Mouse (Mus musculus): ENCODE measurements around the gene Nr5a2. TPM values are rescaled to one million over a fixed set of nuclear protein-coding genes. Genes with fewer than 3 reads are reported as not detected.

Gene Nr5a2
- polyA plus RNA-seq, 1 experiment = not detected

DNA sequence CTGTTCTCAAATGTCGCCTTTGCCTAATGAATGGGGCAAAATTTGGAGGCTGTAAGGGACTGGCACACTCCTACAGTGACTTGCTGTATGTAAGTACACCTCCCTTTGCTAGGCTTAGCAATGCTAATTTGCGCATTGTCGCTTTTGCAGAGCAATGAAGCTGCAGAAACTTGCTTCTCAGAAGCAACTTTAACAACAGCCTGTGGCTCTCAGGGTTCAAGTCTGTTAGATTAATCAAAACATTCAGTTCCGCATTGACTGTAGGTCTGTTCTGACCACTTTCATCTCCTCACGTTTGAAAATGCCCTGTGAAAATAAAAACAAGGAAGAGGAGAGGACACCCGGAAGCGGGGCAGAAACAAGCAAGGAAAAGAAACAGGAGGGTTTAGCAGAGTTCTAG is 14.8 kb downstream of the Nr5a2 start:
- Histone ChIP-seq H3K27me3 (ENCODE audit: control insufficient read depth, insufficient read depth, insufficient read length) (peaks cover 42% of the 10 kb centered on the region), H3K36me3 (ENCODE audit: control insufficient read depth, insufficient read depth) (no peaks in the 10 kb centered on the region), H3ac (ENCODE audit: control insufficient read depth, insufficient read length) (no peak overlapping the region), H3K4me3 (no peak overlapping the region), H3K79me2 (ENCODE audit: control insufficient read depth, insufficient read depth) (no peaks in the 10 kb centered on the region), H3K4me2 (ENCODE audit: low read depth) (no peak overlapping the region)
- TF ChIP-seq SRF (IDR thresholded peaks at IDR 0.05; ENCODE audit: control insufficient read depth, insufficient read length, low read depth) (no peak), TCF3 (IDR thresholded peaks at IDR 0.05; ENCODE audit: insufficient read length, low read depth) (no peak), TCF12 (IDR thresholded peaks at IDR 0.05; ENCODE audit: insufficient read depth, poor library complexity, severe bottlenecking) (no peak), MYOG (IDR thresholded peaks at IDR 0.05; ENCODE audit: control insufficient read depth in 1 of 3, insufficient read depth in 1 of 3, insufficient read length in 2 of 3, low read depth in 2 of 3) (no peak), REST (IDR thresholded peaks at IDR 0.05; ENCODE audit: insufficient read depth, insufficient read length) (no peak), E2F4 (IDR thresholded peaks at IDR 0.05; ENCODE audit: insufficient read depth) (no peak), POLR2AphosphoS2 (IDR thresholded peaks at IDR 0.05; ENCODE audit: insufficient read length, low read depth) (no peak), MAX (IDR thresholded peaks at IDR 0.05; ENCODE audit: low read depth) (no peak), USF1 (IDR thresholded peaks at IDR 0.05; ENCODE audit: low read depth) (no peak)

DNA sequence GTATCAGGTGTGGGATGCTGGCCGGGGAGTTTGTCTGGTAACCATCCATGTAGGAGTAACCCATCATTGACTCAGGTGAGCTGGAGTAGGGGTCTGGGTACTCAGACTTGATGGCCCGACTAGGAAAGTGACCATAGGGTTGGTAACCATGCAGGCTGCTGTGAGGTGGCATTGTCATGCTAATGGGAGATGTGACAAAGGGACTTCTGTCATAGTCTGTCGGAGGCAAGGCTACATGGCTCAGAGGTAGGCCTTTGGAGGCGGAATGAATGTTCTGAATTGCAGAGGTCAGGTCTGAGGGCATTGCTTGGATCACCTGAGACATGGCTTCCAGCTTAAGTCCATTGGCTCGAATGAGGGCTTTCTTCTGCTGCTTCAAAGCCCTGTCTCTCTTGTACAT is 19.6 kb downstream of the Nr5a2 start:
- H3K4me3 ChIP-seq = no peak overlapping the region
- H3K36me3 ChIP-seq (ENCODE audit: control insufficient read depth, insufficient read depth) = no peaks in the 10 kb centered on the region
- H3K4me2 ChIP-seq (ENCODE audit: low read depth) = no peak overlapping the region
- peaks cover 11% of the 10 kb centered on the region for H3K27me3 ChIP-seq (ENCODE audit: control insufficient read depth, insufficient read depth, insufficient read length)
- H3ac ChIP-seq (ENCODE audit: control insufficient read depth, insufficient read length) = no peak overlapping the region
- TF ChIP-seq TCF12 (IDR thresholded peaks at IDR 0.05; ENCODE audit: insufficient read depth, poor library complexity, severe bottlenecking) (no peak), E2F4 (IDR thresholded peaks at IDR 0.05; ENCODE audit: insufficient read depth) (no peak), USF1 (IDR thresholded peaks at IDR 0.05; ENCODE audit: low read depth) (no peak), REST (IDR thresholded peaks at IDR 0.05; ENCODE audit: insufficient read depth, insufficient read length) (no peak), SRF (IDR thresholded peaks at IDR 0.05; ENCODE audit: control insufficient read depth, insufficient read length, low read depth) (no peak), TCF3 (IDR thresholded peaks at IDR 0.05; ENCODE audit: insufficient read length, low read depth) (no peak), MYOG (IDR thresholded peaks at IDR 0.05; ENCODE audit: control insufficient read depth in 1 of 3, insufficient read depth in 1 of 3, insufficient read length in 2 of 3, low read depth in 2 of 3) (no peak), POLR2A (IDR thresholded peaks at IDR 0.05; ENCODE audit: insufficient read length, low read depth) (no peak), MYOD1 (IDR thresholded peaks at IDR 0.05; ENCODE audit: control insufficient read depth in 1 of 3, insufficient read length in 2 of 3, low read depth in 2 of 3) (no peak), CEBPB (IDR thresholded peaks at IDR 0.05; ENCODE audit: insufficient read depth, poor library complexity, severe bottlenecking) (no peak), MAX (IDR thresholded peaks at IDR 0.05; ENCODE audit: low read depth) (no peak), POLR2AphosphoS2 (IDR thresholded peaks at IDR 0.05; ENCODE audit: insufficient read length, low read depth) (no peak)
- no peaks in the 10 kb centered on the region for H3K79me2 ChIP-seq (ENCODE audit: control insufficient read depth, insufficient read depth)

DNA sequence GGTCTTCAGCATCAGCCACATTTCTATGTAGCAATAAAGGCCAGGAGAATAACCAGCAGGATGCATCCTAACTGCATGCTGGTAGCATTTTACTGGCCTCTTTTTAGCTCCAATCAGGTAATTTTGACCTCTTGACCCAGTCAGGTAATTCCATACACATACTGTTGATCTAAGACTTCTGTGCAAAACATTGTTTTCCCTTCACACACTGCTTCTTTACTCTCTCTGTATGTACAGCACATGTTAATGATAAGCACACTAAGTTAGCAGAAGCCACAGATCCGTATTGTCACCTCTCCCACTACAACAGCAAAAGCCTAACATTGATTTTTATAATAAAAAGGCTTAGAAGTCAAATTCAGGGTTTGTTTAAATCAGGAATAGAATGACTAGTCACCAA is 21.0 kb downstream of the Nr5a2 start:
- no peaks in the 10 kb centered on the region for H3K36me3 ChIP-seq (ENCODE audit: control insufficient read depth, insufficient read depth)
- H3K79me2 ChIP-seq (ENCODE audit: control insufficient read depth, insufficient read depth) = no peaks in the 10 kb centered on the region
- H3K27me3 ChIP-seq (ENCODE audit: control insufficient read depth, insufficient read depth, insufficient read length) = peaks cover 11% of the 10 kb centered on the region
- no peak overlapping the region for H3ac ChIP-seq (ENCODE audit: control insufficient read depth, insufficient read length)
- TF ChIP-seq TCF12 (IDR thresholded peaks at IDR 0.05; ENCODE audit: insufficient read depth, poor library complexity, severe bottlenecking) (no peak), CEBPB (IDR thresholded peaks at IDR 0.05; ENCODE audit: insufficient read depth, poor library complexity, severe bottlenecking) (no peak), MYOG (IDR thresholded peaks at IDR 0.05; ENCODE audit: control insufficient read depth in 1 of 3, insufficient read depth in 1 of 3, insufficient read length in 2 of 3, low read depth in 2 of 3) (no peak), SRF (IDR thresholded peaks at IDR 0.05; ENCODE audit: control insufficient read depth, insufficient read length, low read depth) (no peak), TCF3 (IDR thresholded peaks at IDR 0.05; ENCODE audit: insufficient read length, low read depth) (no peak), MYOD1 (IDR thresholded peaks at IDR 0.05; ENCODE audit: control insufficient read depth in 1 of 3, insufficient read length in 2 of 3, low read depth in 2 of 3) (no peak), POLR2A (IDR thresholded peaks at IDR 0.05; ENCODE audit: insufficient read length, low read depth) (no peak), MAX (IDR thresholded peaks at IDR 0.05; ENCODE audit: low read depth) (no peak), USF1 (IDR thresholded peaks at IDR 0.05; ENCODE audit: low read depth) (no peak), E2F4 (IDR thresholded peaks at IDR 0.05; ENCODE audit: insufficient read depth) (no peak), POLR2AphosphoS2 (IDR thresholded peaks at IDR 0.05; ENCODE audit: insufficient read length, low read depth) (no peak), REST (IDR thresholded peaks at IDR 0.05; ENCODE audit: insufficient read depth, insufficient read length) (no peak)
- H3K4me2 ChIP-seq (ENCODE audit: low read depth) = no peak overlapping the region
- no peak overlapping the region for H3K4me3 ChIP-seq

GRCm38 (mm10) chr1:136935960-136936324 is 24.3 kb downstream of the Nr5a2 start:
- no peak overlapping the region for H3K4me3 ChIP-seq
- H3ac ChIP-seq (ENCODE audit: control insufficient read depth, insufficient read length) = no peak overlapping the region
- no peaks in the 10 kb centered on the region for H3K79me2 ChIP-seq (ENCODE audit: control insufficient read depth, insufficient read depth)
- no peaks in the 10 kb centered on the region for H3K36me3 ChIP-seq (ENCODE audit: control insufficient read depth, insufficient read depth)
- H3K27me3 ChIP-seq (ENCODE audit: control insufficient read depth, insufficient read depth, insufficient read length) = peaks cover 11% of the 10 kb centered on the region
- TF ChIP-seq POLR2A (IDR thresholded peaks at IDR 0.05; ENCODE audit: insufficient read length, low read depth) (no peak), MAX (IDR thresholded peaks at IDR 0.05; ENCODE audit: low read depth) (no peak), CEBPB (IDR thresholded peaks at IDR 0.05; ENCODE audit: insufficient read depth, poor library complexity, severe bottlenecking) (no peak), TCF3 (IDR thresholded peaks at IDR 0.05; ENCODE audit: insufficient read length, low read depth) (no peak), TCF12 (IDR thresholded peaks at IDR 0.05; ENCODE audit: insufficient read depth, poor library complexity, severe bottlenecking) (no peak), SRF (IDR thresholded peaks at IDR 0.05; ENCODE audit: control insufficient read depth, insufficient read length, low read depth) (no peak), POLR2AphosphoS2 (IDR thresholded peaks at IDR 0.05; ENCODE audit: insufficient read length, low read depth) (no peak), REST (IDR thresholded peaks at IDR 0.05; ENCODE audit: insufficient read depth, insufficient read length) (no peak), MYOD1 (IDR thresholded peaks at IDR 0.05; ENCODE audit: control insufficient read depth in 1 of 3, insufficient read length in 2 of 3, low read depth in 2 of 3) (no peak), E2F4 (IDR thresholded peaks at IDR 0.05; ENCODE audit: insufficient read depth) (no peak)
- no peak overlapping the region for H3K4me2 ChIP-seq (ENCODE audit: low read depth)

All from myocyte (in vitro differentiated cells).